Mouse (Mus musculus): ENCODE measurements around the gene Ly6g5c. TPM values are rescaled to one million over a fixed set of nuclear protein-coding genes. Genes with fewer than 3 reads are reported as not detected.

Ly6g5c gene
- polyA plus RNA-seq, 1 experiment from 2014 or later = not detected

DNA sequence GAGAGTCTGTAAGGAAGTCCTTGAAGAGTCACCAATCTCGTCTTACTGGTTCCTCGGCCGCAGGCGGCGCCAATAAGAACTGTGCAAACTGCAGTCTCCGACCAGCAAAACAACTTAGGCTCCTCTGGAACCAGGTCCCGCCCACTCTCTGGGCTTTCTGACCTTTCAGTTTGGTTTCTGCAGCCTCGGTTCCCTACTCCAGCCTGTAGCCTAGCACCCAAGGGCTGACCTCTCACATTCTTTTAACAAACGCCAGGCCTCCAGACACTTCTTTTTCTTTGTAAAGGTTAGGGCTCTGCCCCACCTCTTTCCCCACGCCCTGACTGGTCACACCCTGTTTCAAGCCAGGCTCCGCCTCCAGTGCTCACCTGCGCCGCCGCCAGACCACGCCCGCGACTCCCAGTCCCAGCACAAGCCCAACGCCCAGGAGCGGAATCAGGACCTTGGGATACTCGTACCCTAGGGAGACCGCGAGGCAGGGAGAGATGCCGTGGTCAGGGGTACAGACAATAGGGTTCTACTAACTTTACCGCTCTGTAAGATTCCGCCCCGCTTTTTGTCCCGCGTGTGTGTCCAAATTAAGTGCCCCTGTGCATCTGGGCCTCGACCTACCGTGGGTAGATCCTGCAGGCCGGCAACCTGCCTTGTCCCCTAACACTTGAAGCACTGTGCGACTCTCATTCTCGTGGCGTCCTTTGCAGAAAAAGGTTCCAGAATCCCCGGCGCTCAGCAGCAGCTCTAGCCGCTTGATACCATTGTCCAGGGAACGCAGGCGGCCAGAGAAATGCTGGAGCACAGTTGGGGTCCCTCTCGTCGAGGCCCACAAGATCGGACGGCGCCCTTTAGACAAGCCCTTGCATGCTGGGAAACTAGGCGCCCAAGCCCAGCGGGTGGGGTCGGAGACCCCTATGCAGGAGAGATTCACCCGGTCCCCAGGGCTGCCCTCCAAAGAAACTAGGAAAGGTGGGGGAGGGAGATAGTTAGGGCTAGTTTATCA is 42.8 kb upstream of the Ly6g5c start, which contains the start of gene Ly6g6c:
Gene Ly6g6c (plus strand): TSS at position 438 of the 997 bp plus-strand sequence.
- Histone ChIP-seq H3K36me3 (ENCODE audit: control insufficient read depth, insufficient read depth, low read length) (peaks cover 9% of the 10 kb centered on the region), H3K27me3 (ENCODE audit: control insufficient read depth, insufficient read depth, low read length) (0 out of 2 replicates have a peak, but pooled peaks cover 6% of the 10 kb centered on the region), H3K9me3 (ENCODE audit: control insufficient read depth, low read length) (no peaks in the 10 kb centered on the region), H3K4me3 (ENCODE audit: low read depth, low read length) (0 out of 2 replicates have a peak within 1 kb of the TSS, but pooled peaks have one; percentile 1), H3K4me1 (ENCODE audit: control insufficient read depth, insufficient read depth, low read length) (peaks cover 16% of the 10 kb centered on the region), H3K9ac (replicated peaks; ENCODE audit: low read depth, low read length) (no peak within 1 kb of the TSS), H3K4me2 (ENCODE audit: low read depth, low read length) (peak within 1 kb of the TSS; percentile 40), H3K27ac (ENCODE audit: low read depth, low read length) (no peak within 1 kb of the TSS)
- ATAC-seq (ENCODE audit: low read depth) = peak; percentile 30; the same call in 1 of the 2 replicates
- WGBS = 2% methylated on average over 48 of the region's 48 CpGs

DNA sequence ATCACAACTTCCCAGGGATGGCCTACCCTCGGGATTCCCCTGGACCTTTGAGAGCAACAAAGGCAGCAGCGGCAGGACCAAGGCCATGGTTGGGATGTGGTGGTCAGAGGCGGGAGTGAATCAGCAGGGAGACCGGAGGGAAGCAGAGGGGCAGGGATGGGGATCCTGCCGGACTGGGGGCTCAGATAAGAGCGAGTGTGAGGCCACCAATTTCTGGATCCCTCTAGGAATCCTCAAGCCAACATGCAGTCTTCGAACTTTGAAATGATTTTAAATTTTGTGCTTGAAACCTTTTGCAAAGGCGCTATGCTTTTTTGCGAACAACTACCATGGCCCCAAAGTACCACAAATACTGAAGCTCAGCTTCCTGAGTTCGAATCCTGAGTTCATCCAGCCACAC is 42.0 kb upstream of the Ly6g5c start, which contains the start of gene Mpig6b:
Gene Mpig6b (minus strand): TSS at position 101 of the 400 bp plus-strand sequence.
- Histone ChIP-seq H3K9ac (replicated peaks; ENCODE audit: low read depth, low read length) (no peak within 1 kb of the TSS), H3K27me3 (ENCODE audit: control insufficient read depth, insufficient read depth, low read length) (0 out of 2 replicates have a peak, but pooled peaks cover 6% of the 10 kb centered on the region), H3K36me3 (ENCODE audit: control insufficient read depth, insufficient read depth, low read length) (peaks cover 4% of the 10 kb centered on the region), H3K4me1 (ENCODE audit: control insufficient read depth, insufficient read depth, low read length) (peaks cover 9% of the 10 kb centered on the region; the same call in 1 of the 2 replicates), H3K27ac (ENCODE audit: low read depth, low read length) (no peak within 1 kb of the TSS), H3K4me2 (ENCODE audit: low read depth, low read length) (peak within 1 kb of the TSS; percentile 40), H3K4me3 (ENCODE audit: low read depth, low read length) (0 out of 2 replicates have a peak within 1 kb of the TSS, but pooled peaks have one; percentile 1), H3K9me3 (ENCODE audit: control insufficient read depth, low read length) (no peaks in the 10 kb centered on the region)
- WGBS = 51% methylated on average over 10 of the region's 10 CpGs
- no peak for ATAC-seq (ENCODE audit: low read depth)

DNA sequence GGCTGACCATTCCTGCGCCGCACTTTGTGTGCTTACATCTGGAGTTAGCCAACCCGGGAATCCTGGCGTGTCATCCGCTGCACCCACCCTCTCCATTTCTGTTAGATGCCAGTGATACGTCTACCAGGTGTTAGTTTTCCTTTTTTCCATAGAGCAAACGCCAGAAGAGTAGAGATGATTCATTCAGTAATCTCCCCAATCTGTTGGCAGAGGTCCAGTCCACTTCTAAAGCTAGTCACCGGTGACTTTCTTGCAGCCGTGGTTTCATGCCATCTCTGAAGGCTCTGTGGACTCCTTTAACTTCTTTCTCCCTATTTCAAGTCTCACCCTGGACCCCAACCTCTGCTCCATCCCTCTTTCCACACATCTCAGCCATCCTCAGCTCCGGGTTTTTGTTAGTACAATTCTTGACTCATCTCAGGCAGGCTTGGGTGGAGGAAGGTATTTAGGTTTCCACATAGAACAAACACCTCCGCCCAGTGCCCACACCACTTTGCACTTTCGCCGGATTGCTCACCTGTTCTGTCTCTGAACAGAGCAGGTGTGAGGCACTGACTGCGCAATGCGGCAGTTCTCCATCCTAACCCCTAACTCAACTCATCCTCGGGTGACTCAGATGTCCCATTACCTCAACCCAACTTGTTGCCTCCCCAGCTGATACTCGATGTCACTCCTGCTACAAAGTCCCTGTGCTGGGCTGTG is 39.7 kb upstream of the Ly6g5c start:
- Histone ChIP-seq H3K27me3 (ENCODE audit: control insufficient read depth, insufficient read depth, low read length) (0 out of 2 replicates have a peak, but pooled peaks cover 6% of the 10 kb centered on the region), H3K36me3 (ENCODE audit: control insufficient read depth, insufficient read depth, low read length) (no peaks in the 10 kb centered on the region), H3K4me1 (ENCODE audit: control insufficient read depth, insufficient read depth, low read length) (0 out of 2 replicates have a peak, but pooled peaks cover 9% of the 10 kb centered on the region), H3K27ac (ENCODE audit: low read depth, low read length) (no peak overlapping the region), H3K9me3 (ENCODE audit: control insufficient read depth, low read length) (no peaks in the 10 kb centered on the region), H3K9ac (replicated peaks; ENCODE audit: low read depth, low read length) (no peak overlapping the region), H3K4me2 (ENCODE audit: low read depth, low read length) (no peak overlapping the region), H3K4me3 (ENCODE audit: low read depth, low read length) (no peak overlapping the region)
- 86% methylated on average over 17 of the region's 17 CpGs for WGBS
- ATAC-seq (ENCODE audit: low read depth) = no peak

GRCm38 (mm10) chr17:35070556-35071229 is 37.4 kb upstream of the Ly6g5c start:
- Histone ChIP-seq H3K4me2 (ENCODE audit: low read depth, low read length) (no peak overlapping the region), H3K9me3 (ENCODE audit: control insufficient read depth, low read length) (no peaks in the 10 kb centered on the region), H3K4me3 (ENCODE audit: low read depth, low read length) (no peak overlapping the region), H3K9ac (replicated peaks; ENCODE audit: low read depth, low read length) (no peak overlapping the region), H3K27ac (ENCODE audit: low read depth, low read length) (no peak overlapping the region), H3K36me3 (ENCODE audit: control insufficient read depth, insufficient read depth, low read length) (no peaks in the 10 kb centered on the region), H3K4me1 (ENCODE audit: control insufficient read depth, insufficient read depth, low read length) (no peaks in the 10 kb centered on the region), H3K27me3 (ENCODE audit: control insufficient read depth, insufficient read depth, low read length) (no peaks in the 10 kb centered on the region)
- ATAC-seq (ENCODE audit: low read depth) = no peak
- 68% methylated on average over 6 of the region's 6 CpGs for WGBS

GRCm38 (mm10) chr17:35071454-35071853 is 36.6 kb upstream of the Ly6g5c start:
- Histone ChIP-seq H3K36me3 (ENCODE audit: control insufficient read depth, insufficient read depth, low read length) (no peaks in the 10 kb centered on the region), H3K4me1 (ENCODE audit: control insufficient read depth, insufficient read depth, low read length) (no peaks in the 10 kb centered on the region), H3K9me3 (ENCODE audit: control insufficient read depth, low read length) (no peaks in the 10 kb centered on the region), H3K27me3 (ENCODE audit: control insufficient read depth, insufficient read depth, low read length) (no peaks in the 10 kb centered on the region), H3K9ac (replicated peaks; ENCODE audit: low read depth, low read length) (no peak overlapping the region), H3K4me3 (ENCODE audit: low read depth, low read length) (no peak overlapping the region), H3K4me2 (ENCODE audit: low read depth, low read length) (no peak overlapping the region), H3K27ac (ENCODE audit: low read depth, low read length) (no peak overlapping the region)
- ATAC-seq (ENCODE audit: low read depth) = no peak
- 81% methylated on average over 9 of the region's 9 CpGs for WGBS

- Histone ChIP-seq H3K27ac (ENCODE audit: low read depth, low read length) (no peak overlapping the region), H3K4me3 (ENCODE audit: low read depth, low read length) (no peak overlapping the region), H3K36me3 (ENCODE audit: control insufficient read depth, insufficient read depth, low read length) (no peaks in the 10 kb centered on the region), H3K4me2 (ENCODE audit: low read depth, low read length) (no peak overlapping the region), H3K27me3 (ENCODE audit: control insufficient read depth, insufficient read depth, low read length) (no peaks in the 10 kb centered on the region), H3K9ac (replicated peaks; ENCODE audit: low read depth, low read length) (no peak overlapping the region), H3K4me1 (ENCODE audit: control insufficient read depth, insufficient read depth, low read length) (peaks cover 5% of the 10 kb centered on the region; the same call in 1 of the 2 replicates), H3K9me3 (ENCODE audit: control insufficient read depth, low read length) (no peaks in the 10 kb centered on the region)
- ATAC-seq (ENCODE audit: low read depth) = no peak
- WGBS = 35% methylated on average over 17 of the region's 17 CpGs
Observed at GRCm38 (mm10) chr17:35074097-35074496, 34.0 kb upstream of the Ly6g5c start.

GRCm38 (mm10) chr17:35076507-35077176 is 31.4 kb upstream of the Ly6g5c start, which contains the start of gene Ly6g6e:
Gene Ly6g6e (plus strand): TSS chr17:35076902.
- Histone ChIP-seq H3K27me3 (ENCODE audit: control insufficient read depth, insufficient read depth, low read length) (no peaks in the 10 kb centered on the region), H3K27ac (ENCODE audit: low read depth, low read length) (no peak within 1 kb of the TSS), H3K4me2 (ENCODE audit: low read depth, low read length) (peak within 1 kb of the TSS; percentile 15; the same call in 1 of the 2 replicates), H3K9ac (replicated peaks; ENCODE audit: low read depth, low read length) (no peak within 1 kb of the TSS), H3K36me3 (ENCODE audit: control insufficient read depth, insufficient read depth, low read length) (no peaks in the 10 kb centered on the region), H3K4me3 (ENCODE audit: low read depth, low read length) (peak within 1 kb of the TSS; percentile 9), H3K9me3 (ENCODE audit: control insufficient read depth, low read length) (no peaks in the 10 kb centered on the region), H3K4me1 (ENCODE audit: control insufficient read depth, insufficient read depth, low read length) (peaks cover 5% of the 10 kb centered on the region; the same call in 1 of the 2 replicates)
- 31% methylated on average over 10 of the region's 10 CpGs for WGBS
- no peak for ATAC-seq (ENCODE audit: low read depth)

- Histone ChIP-seq H3K27me3 (ENCODE audit: control insufficient read depth, insufficient read depth, low read length) (no peaks in the 10 kb centered on the region), H3K4me2 (ENCODE audit: low read depth, low read length) (no peak overlapping the region; the same call in 1 of the 2 replicates), H3K9me3 (ENCODE audit: control insufficient read depth, low read length) (no peaks in the 10 kb centered on the region), H3K27ac (ENCODE audit: low read depth, low read length) (no peak overlapping the region), H3K4me3 (ENCODE audit: low read depth, low read length) (no peak overlapping the region), H3K36me3 (ENCODE audit: control insufficient read depth, insufficient read depth, low read length) (no peaks in the 10 kb centered on the region), H3K9ac (replicated peaks; ENCODE audit: low read depth, low read length) (no peak overlapping the region), H3K4me1 (ENCODE audit: control insufficient read depth, insufficient read depth, low read length) (peaks cover 5% of the 10 kb centered on the region; the same call in 1 of the 2 replicates)
- ATAC-seq (ENCODE audit: low read depth) = no peak
- 22% methylated on average over 2 of the region's 2 CpGs for WGBS
Observed at GRCm38 (mm10) chr17:35077285-35077684, 30.8 kb upstream of the Ly6g5c start.

Measured in neural tube, embryonic 14.5 days (tissue).